Mouse (Mus musculus): ENCODE data around the gene Sgk1.

DNA sequence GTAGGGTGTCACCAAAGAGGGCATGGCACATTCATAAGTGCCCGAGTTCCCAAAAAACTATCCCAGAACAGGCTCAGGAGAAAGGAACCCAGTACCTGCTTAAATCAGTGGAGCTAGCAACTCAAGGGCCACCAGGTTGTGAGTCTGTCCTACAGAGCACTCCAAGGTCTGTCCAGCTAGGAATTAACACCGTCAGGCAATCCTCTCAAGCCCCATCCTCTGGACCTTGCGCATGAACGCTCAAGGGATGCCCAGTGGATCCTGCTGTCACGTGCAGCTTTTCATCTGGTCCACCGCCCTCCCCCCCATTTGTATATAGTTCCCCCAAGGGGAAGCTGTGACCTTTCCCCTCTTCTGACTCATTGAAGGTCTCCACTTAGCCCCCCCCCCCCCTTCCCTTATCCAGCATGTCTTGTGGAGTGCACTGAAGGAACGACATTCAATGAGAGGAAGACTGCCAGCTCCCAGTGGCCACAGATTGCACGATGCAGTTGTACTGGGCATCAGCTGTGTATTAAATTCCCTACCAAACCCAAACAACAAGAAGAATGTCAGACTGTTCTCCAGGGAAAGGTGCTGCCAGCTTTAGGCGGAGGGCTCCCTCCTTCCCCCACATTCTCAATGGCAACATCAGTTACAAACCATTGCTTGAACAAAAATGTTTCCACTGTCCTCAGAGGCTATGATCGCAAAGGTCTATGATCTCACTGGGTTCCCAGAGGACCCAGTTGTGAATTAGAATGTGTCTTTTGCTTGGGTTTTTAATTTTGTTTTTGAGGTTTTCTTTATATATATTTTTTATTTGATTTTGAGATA is 118.7 kb downstream of the Sgk1 start:
- TF ChIP-seq CTCF (IDR thresholded peaks at IDR 0.05) (no peak), EP300 (IDR thresholded peaks at IDR 0.05) (no peak)

Data from lung, postnatal 0 days (tissue).